Mouse (Mus musculus): ENCODE measurements around the gene Itk.

- no peak for TF ChIP-seq POLR2A (IDR thresholded peaks at IDR 0.05; ENCODE audit: low read depth, low read length)
- TF ChIP-seq CTCF (IDR thresholded peaks at IDR 0.05; ENCODE audit: extremely low read depth, insufficient read depth, insufficient read length, insufficient replicate concordance), result no peak
Observed at GRCm38 (mm10) chr11:46396860-46397179, 7.5 kb upstream of the Itk start.
